In genomic region chr13:57732251-57732650, GRCm38 (mm10) we compare ENCODE assay signal across 14 mouse cellular contexts.
"Had no signal": no experiment of that assay in that cellular context is flagged by ENCODE, and none has a peak within 500 bp of the region (broad histone marks: within the 10 kb centered on the region; RNA-seq: fewer than 3 reads in every experiment).

No protein-coding gene starts in this region.

- H3K36me3 ChIP-seq: kidney, embryonic 15.5 days; limb, embryonic 10.5 days; liver, embryonic 15.5 days; lung, embryonic 15.5 days; midbrain, embryonic 15.5 days; neural tube, embryonic 12.5 days had no signal

- H3K4me2 ChIP-seq: kidney, embryonic 15.5 days; liver, embryonic 15.5 days; lung, embryonic 15.5 days; midbrain, embryonic 15.5 days; neural tube, embryonic 12.5 days had no signal

- H3K9ac ChIP-seq: kidney, embryonic 15.5 days; liver, embryonic 15.5 days; lung, embryonic 15.5 days; midbrain, embryonic 15.5 days; neural tube, embryonic 12.5 days had no signal

- H3K9me3 ChIP-seq: kidney, embryonic 15.5 days; limb, embryonic 10.5 days; liver, embryonic 15.5 days; lung, embryonic 15.5 days; midbrain, embryonic 15.5 days; neural tube, embryonic 12.5 days had no signal

- H3K27ac ChIP-seq: kidney, embryonic 15.5 days; left cerebral cortex, adult 2 months; limb, embryonic 10.5 days; liver, embryonic 15.5 days; lung, embryonic 15.5 days; macrophage; midbrain, embryonic 15.5 days; neural tube, embryonic 12.5 days had no signal

- H3K4me3 ChIP-seq: kidney, embryonic 15.5 days; left cerebral cortex, adult 2 months; limb, embryonic 10.5 days; liver, embryonic 15.5 days; lung, embryonic 15.5 days; midbrain, embryonic 15.5 days; neural tube, embryonic 12.5 days had no signal

- ATAC-seq: intestine, embryonic 16.5 days; midbrain, embryonic 15.5 days had no signal

- H3K4me1 ChIP-seq: kidney, embryonic 15.5 days; liver, embryonic 15.5 days; lung, embryonic 15.5 days had no signal

- H3K27me3 ChIP-seq: kidney, embryonic 15.5 days; liver, embryonic 15.5 days; lung, embryonic 15.5 days; midbrain, embryonic 15.5 days; neural tube, embryonic 12.5 days had no signal

- DNase-seq: kidney, adult 2 months; kidney, postnatal 25 days; lung, postnatal 14 days; right cerebral cortex, postnatal 14 days; thymus, postnatal 36 days had no signal
